Comparison of ENCODE assay signal across 19 mouse cellular contexts in the genomic region with DNA sequence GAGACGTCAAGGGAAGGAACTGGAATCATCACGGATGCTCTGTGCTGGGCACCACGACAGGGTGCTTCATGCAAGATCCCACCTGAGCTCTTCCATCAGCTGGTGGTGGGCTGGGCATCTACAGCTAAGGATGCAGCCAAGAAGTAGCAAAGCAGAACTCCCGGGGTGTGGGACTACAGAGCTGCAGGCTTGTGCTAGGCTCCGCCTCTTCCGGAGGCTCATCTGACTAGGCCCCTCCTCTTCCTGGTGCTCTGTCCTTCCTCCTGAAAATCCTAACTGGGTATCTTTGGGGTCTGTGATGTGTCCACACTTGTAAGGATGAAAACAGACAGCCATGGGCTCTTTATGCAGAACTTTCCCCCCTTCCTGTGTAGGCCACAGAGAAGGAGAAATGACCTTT. TPM values are rescaled to one million over a fixed set of nuclear protein-coding genes. Genes with fewer than 3 reads are reported as not detected.
DNase-seq lines count a peak whose midpoint lies in the region; ATAC-seq and TF ChIP-seq lines count a peak whose summit lies in the region.
"Had no signal": no experiment of that assay in that cellular context is flagged by ENCODE, and none has a peak within 500 bp of the region (broad histone marks: within the 10 kb centered on the region; RNA-seq: fewer than 3 reads in every experiment).

No protein-coding gene starts in this region.

- ATAC-seq in midbrain, embryonic 12.5 days (ENCODE audit: low FRiP score, low read depth): no peak
- no peak for ATAC-seq in hindbrain, postnatal 0 days
- ATAC-seq in neural tube, embryonic 15.5 days (ENCODE audit: low FRiP score): no peak
- ATAC-seq: activated CD4-positive, CD25-positive, alpha-beta regulatory T cell, adult 4 months; liver, embryonic 12.5 days had no signal

- no peak for DNase-seq in midbrain, embryonic 10.5 days (ENCODE audit: low spot score)
- peak; percentile 62 for DNase-seq in ZHBTc4 (ENCODE audit: low read depth, low spot score)
- DNase-seq in hindbrain, postnatal 0 days (ENCODE audit: low spot score): no peak
- DNase-seq in right cerebral cortex, postnatal 14 days: no peak
- DNase-seq in frontal cortex, adult 2 months (ENCODE audit: extremely low spot score in 1 of 2, low spot score in 1 of 2): no peak
- DNase-seq: adrenal gland, postnatal 36 days; heart, adult 18-20 months; kidney, adult 8-10 months; right cerebral cortex, adult 18-20 months had no signal

- H3K4me1 ChIP-seq in midbrain, embryonic 12.5 days: peaks cover 67% of the 10 kb centered on the region
- H3K4me1 ChIP-seq in midbrain, embryonic 10.5 days: peaks cover 87% of the 10 kb centered on the region
- H3K4me1 ChIP-seq in hindbrain, postnatal 0 days (ENCODE audit: insufficient read depth, low read length): peaks cover 56% of the 10 kb centered on the region
- H3K4me1 ChIP-seq in neural tube, embryonic 15.5 days: peaks cover 87% of the 10 kb centered on the region

- H3K36me3 ChIP-seq in midbrain, embryonic 12.5 days: 0 out of 2 replicates have a peak, but pooled peaks cover 5% of the 10 kb centered on the region
- peaks cover 25% of the 10 kb centered on the region for H3K36me3 ChIP-seq in midbrain, embryonic 10.5 days
- no peaks in the 10 kb centered on the region for H3K36me3 ChIP-seq in hindbrain, postnatal 0 days (ENCODE audit: insufficient read depth, low read length)
- no peaks in the 10 kb centered on the region for H3K36me3 ChIP-seq in neural tube, embryonic 15.5 days
- H3K36me3 ChIP-seq: heart, embryonic 15.5 days; lung, embryonic 15.5 days had no signal

- H3K27me3 ChIP-seq in midbrain, embryonic 12.5 days: peaks cover 16% of the 10 kb centered on the region
- H3K27me3 ChIP-seq in midbrain, embryonic 10.5 days (ENCODE audit: low read depth, poor library complexity, severe bottlenecking): peaks cover 20% of the 10 kb centered on the region
- no peaks in the 10 kb centered on the region for H3K27me3 ChIP-seq in hindbrain, postnatal 0 days (ENCODE audit: insufficient read depth, low read length)
- H3K27me3 ChIP-seq in neural tube, embryonic 15.5 days (replicated peaks): no peaks in the 10 kb centered on the region
- H3K27me3 ChIP-seq: lung, embryonic 15.5 days had no signal

- no peak for TF ChIP-seq CTCF in hindbrain, postnatal 0 days (IDR thresholded peaks at IDR 0.05; ENCODE audit: low read depth)

- H3K9ac ChIP-seq in midbrain, embryonic 12.5 days (replicated peaks): no peak overlapping the region
- no peak overlapping the region for H3K9ac ChIP-seq in hindbrain, postnatal 0 days (replicated peaks; ENCODE audit: low read length)
- no peak overlapping the region for H3K9ac ChIP-seq in neural tube, embryonic 15.5 days (replicated peaks)
- H3K9ac ChIP-seq: heart, embryonic 15.5 days; liver, embryonic 12.5 days; lung, embryonic 15.5 days had no signal

- no peaks in the 10 kb centered on the region for H3K9me3 ChIP-seq in midbrain, embryonic 12.5 days
- H3K9me3 ChIP-seq in midbrain, embryonic 10.5 days (replicated peaks): no peaks in the 10 kb centered on the region
- no peaks in the 10 kb centered on the region for H3K9me3 ChIP-seq in hindbrain, postnatal 0 days (ENCODE audit: low read length)
- no peaks in the 10 kb centered on the region for H3K9me3 ChIP-seq in neural tube, embryonic 15.5 days (replicated peaks)
- H3K9me3 ChIP-seq: heart, embryonic 15.5 days; liver, embryonic 12.5 days; lung, embryonic 15.5 days had no signal

- peak overlapping the region; percentile 17; the same call in 1 of the 2 replicates for H3K4me2 ChIP-seq in midbrain, embryonic 12.5 days (replicated peaks)
- peak overlapping the region; percentile 10; the same call in 1 of the 2 replicates for H3K4me2 ChIP-seq in hindbrain, postnatal 0 days (ENCODE audit: low read depth, low read length)
- H3K4me2 ChIP-seq in neural tube, embryonic 15.5 days: peak overlapping the region; percentile 94
- H3K4me2 ChIP-seq: heart, embryonic 15.5 days; liver, embryonic 12.5 days; lung, embryonic 15.5 days had no signal

- 74% methylated on average over 6 of the region's 6 CpGs for whole genome bisulfite sequencing in midbrain, embryonic 12.5 days
- WGBS in midbrain, embryonic 10.5 days: 84% methylated on average over 6 of the region's 6 CpGs
- WGBS in hindbrain, postnatal 0 days: 72% methylated on average over 6 of the region's 6 CpGs
- 70% methylated on average over 6 of the region's 6 CpGs for WGBS in neural tube, embryonic 15.5 days

- no peak overlapping the region for H3K27ac ChIP-seq in midbrain, embryonic 12.5 days (replicated peaks)
- no peak overlapping the region for H3K27ac ChIP-seq in midbrain, embryonic 10.5 days (replicated peaks)
- H3K27ac ChIP-seq in hindbrain, postnatal 0 days: no peak overlapping the region
- no peak overlapping the region for H3K27ac ChIP-seq in neural tube, embryonic 15.5 days (replicated peaks)
- H3K27ac ChIP-seq: heart, embryonic 15.5 days; liver, embryonic 12.5 days; lung, embryonic 15.5 days had no signal

- H3K4me3 ChIP-seq in midbrain, embryonic 12.5 days: no peak overlapping the region
- no peak overlapping the region; the same call in 1 of the 2 replicates for H3K4me3 ChIP-seq in midbrain, embryonic 10.5 days
- no peak overlapping the region for H3K4me3 ChIP-seq in hindbrain, postnatal 0 days (ENCODE audit: low read length)
- no peak overlapping the region for H3K4me3 ChIP-seq in neural tube, embryonic 15.5 days (replicated peaks)
- H3K4me3 ChIP-seq: erythroblast, embryonic 14.5 days; heart, embryonic 15.5 days; liver, embryonic 12.5 days; lung, embryonic 15.5 days had no signal

RNA-seq across cellular contexts. Expression of a gene that starts 5.3 kb away (rescaled TPM):
- 10.8 and 11.7 TPM in 2 replicates for polyA plus RNA-seq in midbrain, embryonic 12.5 days (2016; fragmentation: Nextera tagmentation; extraction: Ambion mirVana)
- 5.1 and 6.9 TPM in 2 replicates for polyA plus RNA-seq in midbrain, embryonic 10.5 days (2016; fragmentation: Nextera tagmentation; extraction: Ambion mirVana)
- total RNA-seq in hindbrain, postnatal 0 days (2014; rRNA removed): 54.4 and 61.4 TPM in 2 replicates
- polyA plus RNA-seq in hindbrain, postnatal 0 days (2015; fragmentation: Nextera tagmentation; extraction: Ambion mirVana): 10.1 and 10.5 TPM in 2 replicates
- 13.9 and 15.6 TPM in 2 replicates for polyA plus RNA-seq in neural tube, embryonic 15.5 days (2015; fragmentation: Nextera tagmentation; extraction: Ambion mirVana)
- 68.9 and 69.4 TPM in 2 replicates for polyA plus RNA-seq in frontal cortex, adult 2 months (2012; rRNA removed)

RNA-seq across cellular contexts. Expression of a gene that starts 28.8 kb away (rescaled TPM):
- polyA plus RNA-seq in midbrain, embryonic 12.5 days (2016; fragmentation: Nextera tagmentation; extraction: Ambion mirVana): 11.1 and 12.2 TPM in 2 replicates
- polyA plus RNA-seq in midbrain, embryonic 10.5 days (2016; fragmentation: Nextera tagmentation; extraction: Ambion mirVana): 9.9 and 10.4 TPM in 2 replicates
- 16.7 and 17.7 TPM in 2 replicates for total RNA-seq in hindbrain, postnatal 0 days (2014; rRNA removed)
- polyA plus RNA-seq in hindbrain, postnatal 0 days (2015; fragmentation: Nextera tagmentation; extraction: Ambion mirVana): 25.3 TPM in 2 replicates
- polyA plus RNA-seq in neural tube, embryonic 15.5 days (2015; fragmentation: Nextera tagmentation; extraction: Ambion mirVana): 16.7 and 17.4 TPM in 2 replicates
- polyA plus RNA-seq in frontal cortex, adult 2 months (2012; rRNA removed): 41.6 TPM in 2 replicates
- total RNA-seq: megakaryocyte-erythroid progenitor cell, adult 5-6 weeks had no signal
- polyA plus RNA-seq: erythroblast, embryonic 14.5 days had no signal

RNA-seq across cellular contexts. Expression of a gene that starts 33.3 kb away (rescaled TPM):
- 0.35 TPM in 1 of 2 replicates, not detected in the other for polyA plus RNA-seq in midbrain, embryonic 12.5 days (2016; fragmentation: Nextera tagmentation; extraction: Ambion mirVana)
- not detected in 2 replicates for polyA plus RNA-seq in midbrain, embryonic 10.5 days (2016; fragmentation: Nextera tagmentation; extraction: Ambion mirVana)
- total RNA-seq in hindbrain, postnatal 0 days (2014; rRNA removed): 1.7 TPM in 1 of 2 replicates, not detected in the other
- 0.43 and 0.46 TPM in 2 replicates for polyA plus RNA-seq in hindbrain, postnatal 0 days (2015; fragmentation: Nextera tagmentation; extraction: Ambion mirVana)
- polyA plus RNA-seq in neural tube, embryonic 15.5 days (2015; fragmentation: Nextera tagmentation; extraction: Ambion mirVana): 0.46 and 0.58 TPM in 2 replicates
- 0.32 and 0.42 TPM in 2 replicates for polyA plus RNA-seq in frontal cortex, adult 2 months (2012; rRNA removed)
- total RNA-seq: gastrocnemius, adult 18-20 months; heart, adult 18-20 months; megakaryocyte-erythroid progenitor cell, adult 5-6 weeks; neutrophil, adult 5-6 weeks had no signal
- polyA plus RNA-seq: activated CD4-positive, CD25-positive, alpha-beta regulatory T cell, adult 4 months; erythroblast, embryonic 14.5 days; heart, embryonic 15.5 days had no signal

Comparison
In these comparisons a context has a peak if more than half of its experiments do, and no peak if none do; other contexts are left out.
1. H3K4me2 ChIP-seq: peak in every context shown above with its lines; median percentile 94 in neural tube, embryonic 15.5 days; 17 in midbrain, embryonic 12.5 days; 10 in hindbrain, postnatal 0 days.